Mouse (Mus musculus) CD8-positive naive resting alpha-beta T cell, adult 57 days (primary cell): ENCODE measurements around the gene Ap1s1. TPM values are rescaled to one million over a fixed set of nuclear protein-coding genes. Genes with fewer than 3 reads are reported as not detected.

Source experiments
- total RNA-seq: library from RNA; stranded (reverse); gene quantifications from one replicate; pipeline ENCODE4 v1.2.4, GENCODE M21; 2023

Ap1s1 gene
- total RNA-seq, result 25.9 TPM

DNA sequence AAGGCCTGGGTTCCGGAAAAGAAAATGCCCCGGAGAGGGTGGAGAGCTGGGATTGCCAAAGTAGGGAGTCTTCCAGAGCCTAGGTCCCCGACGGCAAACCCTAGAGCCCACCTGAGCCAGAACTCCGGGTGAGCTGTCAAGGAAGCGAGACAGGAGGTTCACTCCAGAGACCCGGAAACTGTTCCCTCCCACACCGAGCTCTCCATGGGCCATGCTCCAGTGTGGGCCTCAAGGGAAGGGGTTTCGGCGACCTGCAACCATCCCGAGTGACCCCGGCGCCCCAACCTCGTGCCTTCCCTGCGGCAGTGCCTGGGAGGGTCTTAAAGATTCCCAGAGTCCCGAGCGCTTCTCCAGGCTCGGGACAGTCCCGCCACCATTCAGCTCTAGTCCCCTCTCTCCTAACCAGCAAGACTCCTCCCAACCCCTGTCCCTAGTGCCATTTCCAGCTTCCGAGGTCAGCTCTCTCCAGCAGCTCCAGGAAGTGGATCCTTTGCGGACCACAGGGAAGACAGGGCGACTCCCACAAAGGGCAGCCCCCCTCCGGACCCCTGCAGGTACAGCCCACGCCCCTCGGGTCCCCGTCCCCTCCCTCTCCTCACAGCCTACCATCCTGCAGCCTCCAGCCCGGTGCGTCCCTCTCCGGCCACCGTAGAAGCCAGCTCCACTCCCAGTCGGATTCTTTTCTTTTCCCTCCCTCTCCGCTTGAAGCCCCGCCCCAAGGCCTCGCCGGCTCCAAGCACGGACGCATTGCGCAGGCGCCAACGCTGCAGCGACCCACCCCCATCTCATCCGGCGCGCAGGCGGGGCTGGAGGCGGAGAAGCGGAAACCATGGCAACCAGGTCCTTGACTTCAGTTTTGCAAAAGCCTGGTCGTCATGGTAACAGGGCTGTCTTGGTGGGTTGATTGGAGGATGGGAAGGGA, at the start of gene Ap1s1:
TSS of gene Ap1s1 (minus strand) at position 734 of the 922 bp plus-strand sequence.

DNA sequence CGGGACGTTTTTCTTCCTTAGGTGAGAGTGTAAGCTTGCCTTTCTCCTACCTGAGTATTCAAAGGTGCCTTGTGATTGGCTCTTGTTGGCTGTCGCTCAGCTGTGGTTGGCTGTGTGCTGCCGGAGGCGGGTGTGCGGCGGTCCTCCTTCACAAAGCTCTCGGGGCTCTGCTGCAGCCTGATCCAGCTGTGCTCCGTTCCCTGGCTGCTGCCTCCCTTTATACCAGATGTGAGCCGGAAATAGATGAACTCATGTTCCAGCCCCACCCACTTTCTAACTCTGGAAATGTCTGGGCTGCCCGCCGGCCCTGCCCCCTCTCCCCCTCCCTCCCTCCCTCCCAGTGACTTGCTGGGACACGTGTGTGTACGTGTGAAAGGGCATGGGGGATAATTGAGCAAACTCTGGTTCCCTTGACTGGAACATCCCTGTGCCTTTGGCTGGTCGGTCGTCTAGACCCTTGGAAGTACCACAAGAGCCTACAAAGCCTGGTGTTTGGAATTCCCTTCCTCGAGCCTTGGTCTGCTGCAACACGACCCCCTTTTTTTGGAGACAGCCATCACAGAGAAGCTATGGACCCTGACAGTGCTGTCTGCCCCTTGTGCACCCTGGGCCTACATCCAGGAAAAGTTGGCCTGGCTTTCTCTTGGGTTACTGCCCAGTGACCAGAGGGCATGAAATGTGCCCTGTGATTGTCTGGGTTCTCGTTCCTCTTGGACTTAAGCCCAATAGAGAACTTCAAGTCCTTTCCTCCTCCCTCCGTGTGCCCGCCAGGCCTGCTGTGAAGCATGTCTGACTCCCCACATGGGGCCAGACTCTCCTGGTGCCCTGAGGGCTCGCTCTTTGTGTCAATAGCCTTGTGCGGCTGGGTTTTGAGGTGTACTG, 26.4 kb upstream of the Ap1s1 start, which contains the start of gene Serpine1:
TSS of gene Serpine1 (minus strand) at position 190 of the 882 bp plus-strand sequence.

DNA sequence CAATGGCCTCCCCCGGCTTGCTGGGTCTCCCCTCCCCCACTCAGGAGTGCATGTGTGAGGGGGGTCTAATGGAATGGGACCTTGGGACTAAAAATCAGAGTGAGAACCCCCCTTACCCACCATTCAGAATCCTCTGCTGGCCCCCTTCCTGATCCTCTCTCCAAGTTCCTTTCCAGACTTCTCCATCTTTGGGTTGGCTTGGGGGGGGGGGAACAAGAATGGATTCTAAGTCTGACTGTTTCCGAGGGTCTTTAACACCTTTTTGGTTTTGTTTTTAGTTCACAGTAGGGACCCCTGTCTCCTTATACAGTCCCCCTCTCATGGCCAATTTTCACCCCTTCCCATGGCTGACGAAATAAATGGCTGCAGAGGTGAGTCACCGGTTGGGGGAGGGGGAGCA, 19.8 kb downstream of the Ap1s1 start, which contains the start of gene Vgf:
TSS of gene Vgf (plus strand) at position 301 of the 400 bp plus-strand sequence.

DNA sequence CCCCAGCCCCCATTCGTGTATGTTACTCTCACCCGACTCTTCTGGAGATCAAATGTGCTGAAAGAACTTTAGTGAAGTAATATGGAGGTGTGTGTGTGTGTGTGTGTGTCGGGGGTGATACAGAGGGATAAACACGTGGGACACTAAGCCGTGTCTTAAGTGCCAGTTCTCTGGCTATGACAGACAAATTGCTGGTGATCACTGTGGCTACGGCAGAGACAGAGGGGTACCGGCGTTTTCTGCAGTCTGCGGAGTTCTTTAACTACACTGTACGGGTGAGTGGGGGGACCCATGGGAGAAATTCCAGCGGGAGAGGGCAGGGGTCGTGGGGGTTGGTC, 58.0 kb downstream of the Ap1s1 start, which contains the start of gene Znhit1:
TSS of gene Znhit1 (minus strand) at position 88 of the 338 bp plus-strand sequence.

DNA sequence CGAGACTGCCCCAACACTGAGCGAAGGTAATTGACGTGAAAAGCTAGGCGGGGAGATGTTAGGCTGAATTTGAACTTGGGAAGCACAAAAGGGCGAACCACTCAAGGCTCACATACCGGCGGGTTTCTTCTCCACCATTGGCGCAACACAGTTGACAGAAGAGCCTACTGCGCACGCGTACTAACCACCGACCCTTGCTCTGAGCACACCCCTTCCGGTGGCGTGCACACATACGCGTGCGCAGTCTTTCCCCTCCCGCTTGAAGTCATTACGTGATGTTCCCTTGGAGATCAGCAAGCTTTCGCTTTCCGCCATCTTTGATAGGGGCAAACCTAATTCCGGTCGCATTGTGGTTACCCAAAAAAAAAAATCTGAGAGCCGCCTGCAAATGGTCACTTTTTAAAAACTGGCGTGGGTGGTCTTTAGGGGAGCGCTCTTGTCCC, 59.2 kb downstream of the Ap1s1 start, which contains the start of gene Plod3:
TSS of gene Plod3 (plus strand) at position 325 of the 443 bp plus-strand sequence.

Other genes with a start within 250 kb of the Ap1s1 start
- gene Col26a1, start 162.9 kb downstream of the Ap1s1 start, total RNA-seq, result not detected
- gene Ift22, start 138.0 kb downstream of the Ap1s1 start, total RNA-seq, result 3.7 TPM
- 119 TPM for gene Fis1, start 92.9 kb downstream of the Ap1s1 start, total RNA-seq
- 0.28 TPM for gene Cldn15, start 79.5 kb downstream of the Ap1s1 start, total RNA-seq
- gene Plod3, start 59.1 kb downstream of the Ap1s1 start, total RNA-seq, result 13.6 TPM
- gene Znhit1, start 58.1 kb downstream of the Ap1s1 start, total RNA-seq, result 22.6 TPM
- not detected for gene Vgf, start 19.7 kb downstream of the Ap1s1 start, total RNA-seq
- gene Serpine1, start 26.1 kb upstream of the Ap1s1 start, total RNA-seq, result not detected
- 87.5 TPM for gene Trim56, start 70.1 kb upstream of the Ap1s1 start, total RNA-seq
- not detected for gene Muc3, start 103.2 kb upstream of the Ap1s1 start, total RNA-seq
- gene Muc3a, start 166.3 kb upstream of the Ap1s1 start, total RNA-seq, result 3.5 TPM
- 0.80 TPM for gene Ache, start 241.4 kb upstream of the Ap1s1 start, total RNA-seq
- gene Ufsp1, start 248.5 kb upstream of the Ap1s1 start, total RNA-seq, result 0.86 TPM